Mouse (Mus musculus): ENCODE data around the gene Rpl19.

GRCm38 (mm10) chr11:97977797-97978196 lies 48.7 kb upstream of the Rpl19 start:
- TF ChIP-seq CTCF (IDR thresholded peaks at IDR 0.05; ENCODE audit: low read depth, low read length) (no peak), POLR2A (IDR thresholded peaks at IDR 0.05; ENCODE audit: borderline replicate concordance, low read depth, low read length) (no peak)
